Mouse (Mus musculus) heart, postnatal 0 days (tissue): ENCODE measurements around the gene Olfr1392.

ENCODE experiments used
- CTCF ChIP-seq: IDR thresholded peaks from 2 replicates; pipeline ENCODE4 v1.5.1; 2016; ENCODE audit warnings: antibody characterized with exemption, control low read depth, low read depth
- EP300 ChIP-seq: IDR thresholded peaks from 2 replicates; pipeline ENCODE4 v1.6.1; 2016; ENCODE audit warnings: antibody characterized with exemption, low read depth

DNA sequence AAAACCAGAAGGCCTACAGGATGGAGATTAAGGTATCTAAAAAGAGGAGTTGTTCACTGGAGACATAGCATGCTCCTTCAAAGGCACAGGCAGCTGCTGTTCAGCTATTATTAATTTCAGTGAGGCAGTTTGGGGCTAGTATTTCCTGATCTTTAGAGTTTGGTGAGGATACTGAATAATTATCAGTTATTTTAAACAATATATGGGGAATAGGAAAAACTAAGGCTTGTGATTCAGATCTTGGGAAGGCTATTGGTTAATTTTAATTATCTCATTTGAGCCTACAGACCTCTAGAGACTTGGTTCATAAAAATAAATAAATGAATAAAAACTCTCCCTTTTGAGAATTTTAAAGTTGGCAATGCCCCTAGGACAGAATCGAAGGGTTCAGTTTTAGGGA is 49.8 kb downstream of the Olfr1392 start, which contains the start of gene Olfr1390:
- TF ChIP-seq CTCF = no peak
- TF ChIP-seq EP300 = no peak
